Mouse (Mus musculus): Measurements from ENCODE around the gene Fezf2. TPM values are rescaled to one million over a fixed set of nuclear protein-coding genes. Genes with fewer than 3 reads are reported as not detected.

Fezf2 gene
- total RNA-seq, 2 experiments from 2014 or later: not detected

DNA sequence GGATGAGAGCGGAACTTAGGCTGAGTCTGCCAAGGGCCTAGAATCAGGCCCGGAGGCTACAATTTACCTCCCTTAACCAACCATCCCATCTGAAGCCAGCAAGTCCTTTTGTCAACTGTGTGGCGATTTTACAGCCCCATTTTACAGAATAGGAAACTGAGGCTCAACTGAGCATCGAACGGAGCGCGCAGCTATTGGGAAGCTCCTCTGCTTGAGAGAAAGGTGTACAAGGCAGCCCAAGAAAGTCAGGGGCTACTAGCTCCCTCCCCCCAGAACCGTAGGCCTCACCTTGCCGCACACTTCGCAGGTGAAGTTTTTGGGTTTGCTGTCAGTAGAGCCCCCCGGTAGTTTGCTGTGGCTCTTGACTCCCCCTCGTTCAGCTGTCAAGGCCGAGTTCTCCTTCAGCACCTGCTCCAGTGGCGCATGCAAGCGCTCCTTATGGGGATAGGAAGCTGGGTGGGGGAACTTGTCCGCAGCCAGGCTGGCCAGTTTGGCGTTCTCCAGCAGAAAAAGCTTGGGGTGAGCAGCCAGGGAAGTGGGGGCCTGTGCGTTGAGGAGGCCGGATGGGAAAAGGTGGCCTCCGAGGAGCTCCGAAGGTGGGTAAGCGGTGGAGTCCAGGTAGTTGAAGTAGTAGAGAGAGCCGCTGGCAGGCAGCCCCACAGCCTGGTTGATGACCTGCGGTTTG is 3.8 kb downstream of the Fezf2 start:
- DNase-seq (ENCODE audit: low spot score): no peak
- intact Hi-C loops (cut with DNase I): no loop called here

DNA sequence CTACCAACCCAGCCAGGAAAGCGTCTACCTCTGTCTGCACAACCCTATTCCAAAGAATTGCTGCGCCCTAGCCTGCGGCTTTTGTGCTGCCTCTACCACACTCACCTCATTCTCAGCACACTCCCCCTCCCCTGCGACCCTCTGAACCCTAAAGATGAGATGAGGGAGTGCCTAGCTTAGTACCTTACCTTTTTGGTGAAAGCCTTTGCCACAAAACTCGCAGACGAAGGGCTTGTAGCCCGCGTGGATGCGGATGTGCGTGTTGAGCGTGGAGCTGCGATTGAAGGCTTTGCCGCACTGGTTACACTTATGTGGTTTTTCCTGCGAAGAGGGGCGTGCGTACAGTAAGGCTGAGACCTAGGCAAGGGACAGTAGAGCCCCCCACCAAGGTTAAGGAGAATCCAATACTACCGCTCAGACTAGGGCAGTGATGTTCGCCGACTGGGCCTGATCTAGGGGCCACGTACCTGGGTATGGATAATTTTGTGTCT is 4.5 kb downstream of the Fezf2 start:
- intact Hi-C loops (cut with DNase I): no loop called here
- DNase-seq (ENCODE audit: low spot score): no peak

DNA sequence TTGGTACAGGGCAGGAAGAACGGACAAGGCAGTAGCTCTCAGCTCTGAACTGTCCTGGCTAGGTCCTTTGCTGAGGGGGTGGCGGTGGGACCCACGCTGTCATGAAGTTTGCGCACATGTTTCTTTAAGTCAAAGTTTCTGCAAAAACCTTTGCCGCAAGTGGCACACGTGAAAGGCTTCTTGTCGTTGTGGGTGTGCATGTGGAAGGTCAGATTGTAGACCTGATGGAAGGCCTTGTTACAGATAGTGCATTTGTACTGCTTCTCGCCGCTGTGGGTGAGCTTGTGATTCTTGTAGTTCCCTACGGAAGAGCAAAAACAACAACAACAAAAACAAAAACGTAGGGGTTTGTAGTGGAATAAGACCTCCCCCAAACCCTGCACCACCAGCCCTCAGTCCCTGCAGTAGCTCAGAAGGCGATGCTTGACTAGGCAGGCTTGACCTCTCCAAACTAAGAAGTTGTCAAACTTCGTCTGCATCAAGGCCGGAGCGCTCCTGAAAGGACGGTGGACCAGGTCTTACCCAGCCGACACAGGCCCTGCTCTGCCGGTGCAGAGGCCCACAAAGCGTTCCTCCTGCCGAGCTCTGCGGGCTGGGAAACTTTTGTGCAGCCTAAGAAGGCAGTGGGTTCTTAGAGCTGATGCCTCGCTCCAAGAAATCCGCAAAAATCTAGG is 5.4 kb downstream of the Fezf2 start:
- intact Hi-C loops (cut with DNase I): no loop called here
- DNase-seq (ENCODE audit: low spot score): no peak

DNA sequence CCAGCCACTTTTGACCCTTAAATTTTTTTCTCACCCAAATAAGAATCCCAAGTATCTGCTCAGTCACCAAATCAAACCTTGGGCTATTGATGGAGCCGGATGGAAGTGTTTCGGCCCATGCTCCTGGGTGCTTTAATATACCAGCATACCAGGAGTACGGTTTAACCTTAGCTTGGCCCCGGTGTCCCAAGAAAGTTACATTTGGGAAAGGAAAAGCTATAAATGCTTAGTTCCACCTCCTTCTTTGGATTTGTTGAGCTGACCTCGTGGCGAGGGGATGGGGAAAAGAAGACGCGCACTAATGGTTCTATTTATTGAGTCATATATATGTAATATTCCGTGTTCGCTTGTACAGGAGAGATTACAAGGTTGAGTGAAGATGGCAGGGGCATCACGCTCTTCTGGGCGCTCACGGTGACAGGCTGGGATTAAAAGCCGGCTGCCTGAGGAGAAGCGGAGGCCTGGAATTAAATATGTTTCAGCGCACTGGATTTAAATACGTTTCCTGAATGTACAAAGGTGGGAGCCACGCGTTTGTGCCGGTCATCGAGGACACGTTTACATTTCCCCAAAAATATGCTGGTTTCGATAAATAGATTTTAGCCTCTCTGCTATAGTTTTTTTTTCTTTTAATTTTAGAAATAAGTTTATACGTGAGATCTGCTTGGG is 6.1 kb downstream of the Fezf2 start:
- intact Hi-C loops (cut with DNase I): no loop called here
- no peak for DNase-seq (ENCODE audit: low spot score)

DNA sequence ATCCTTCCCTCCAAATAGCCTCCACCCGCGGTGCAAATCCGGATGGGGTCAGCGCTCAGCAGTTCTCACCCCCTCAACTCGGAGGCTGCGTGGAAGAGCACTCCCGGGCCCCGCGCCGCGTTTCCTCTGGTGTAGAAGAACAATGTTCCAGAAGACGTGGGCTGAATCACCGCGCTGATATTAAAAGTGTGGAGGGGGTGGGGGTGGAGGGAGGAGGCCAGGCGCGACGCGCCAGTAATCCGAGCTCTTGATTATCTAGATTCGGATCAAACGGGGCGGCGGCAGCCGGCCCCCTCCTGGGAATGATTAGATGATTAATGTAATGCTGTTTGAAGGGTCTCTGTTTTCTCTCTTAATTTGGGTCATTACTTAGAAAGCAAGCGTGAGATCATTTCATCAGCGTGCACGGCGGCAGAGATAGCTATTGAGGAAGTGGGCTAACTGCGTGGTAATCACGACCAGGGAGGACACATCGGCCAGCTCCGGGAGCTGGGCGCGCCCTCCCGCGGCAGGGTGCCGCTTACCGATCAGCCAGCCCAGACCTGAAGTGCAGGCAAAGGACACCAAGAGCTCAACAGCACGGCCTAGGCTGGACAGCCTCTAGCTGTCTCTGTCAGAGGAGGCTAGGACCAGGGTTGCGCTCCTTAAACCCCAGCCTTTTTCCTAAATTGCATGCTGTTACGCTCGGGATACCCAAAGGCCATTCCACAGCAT is 6.8 kb downstream of the Fezf2 start:
- intact Hi-C loops (cut with DNase I): no loop called here
- no peak for DNase-seq (ENCODE audit: low spot score)

DNA sequence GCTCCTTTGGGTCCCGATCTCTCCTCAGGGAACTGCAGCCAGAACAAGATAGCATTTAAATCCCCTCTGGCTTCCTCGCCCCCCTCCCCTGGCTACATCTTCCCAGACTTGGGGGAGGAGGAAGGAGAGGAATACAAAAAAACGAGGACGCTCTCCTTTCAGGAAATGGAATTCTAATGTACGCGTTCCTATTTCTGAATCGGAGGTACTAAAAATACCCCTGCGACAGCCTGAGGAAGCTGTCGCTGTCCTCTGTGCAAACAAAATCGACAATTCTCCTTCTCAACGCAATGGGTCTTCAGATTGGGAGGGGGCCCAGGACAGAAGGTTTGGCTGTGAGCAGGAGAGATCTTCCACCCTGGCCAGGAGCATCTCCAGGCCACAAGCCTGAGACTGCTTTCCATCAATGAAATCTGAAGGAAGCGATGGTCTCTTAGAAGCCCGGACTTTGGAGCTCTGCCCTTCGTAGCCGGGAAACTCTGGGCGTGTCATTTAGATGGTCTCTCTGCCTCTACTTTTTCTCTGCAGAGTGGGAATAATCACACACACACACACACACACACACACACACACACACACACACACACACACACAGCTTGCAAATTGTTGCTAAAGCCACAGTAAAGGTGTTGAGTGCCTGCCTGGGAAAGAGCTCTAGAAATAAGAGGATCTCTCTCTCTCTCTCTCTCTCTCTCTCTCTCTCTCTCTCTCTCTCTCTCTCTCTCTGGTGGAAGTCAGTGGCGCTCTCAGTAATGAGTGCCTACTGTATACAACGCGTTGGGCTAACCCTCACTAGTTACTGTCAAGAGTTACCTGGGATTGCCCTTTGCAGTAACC is 7.5 kb downstream of the Fezf2 start:
- intact Hi-C loops (cut with DNase I): no loop called here

DNA sequence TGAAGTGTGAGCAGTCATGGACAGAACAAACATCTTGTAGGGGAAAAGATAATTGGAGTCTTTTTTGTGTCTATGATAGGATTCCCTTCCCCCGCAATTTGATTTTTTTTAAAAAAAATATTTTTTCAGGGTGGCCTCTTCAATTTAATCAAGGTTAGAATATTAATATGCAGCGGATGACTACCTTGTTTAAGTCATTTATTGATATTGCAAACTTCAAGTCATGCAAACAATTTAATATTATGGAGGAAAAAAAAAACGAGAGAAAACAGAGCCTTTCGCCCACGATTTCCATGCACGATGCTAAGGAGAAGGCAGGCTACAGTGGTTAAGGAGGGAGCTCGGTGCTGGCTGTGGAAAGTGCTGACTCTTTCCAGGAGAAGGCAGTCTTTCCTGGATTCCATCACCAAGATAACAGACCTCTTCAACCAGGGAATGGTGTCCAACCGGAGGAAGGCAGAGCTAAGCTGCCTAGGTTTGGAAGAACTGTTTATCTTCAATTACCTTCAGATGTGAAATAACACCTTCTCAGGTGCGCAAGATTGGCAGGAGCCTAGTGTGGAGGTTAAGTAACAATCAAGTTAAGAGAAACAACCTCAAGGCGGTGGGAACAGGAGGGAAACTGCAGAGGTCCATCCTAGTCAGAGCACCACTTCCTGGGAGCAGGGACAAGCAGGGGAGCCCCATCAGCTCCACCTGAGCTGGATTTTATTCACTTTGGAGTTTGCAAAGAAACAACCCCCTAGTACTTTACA is 9.0 kb downstream of the Fezf2 start:
- intact Hi-C loops (cut with DNase I): no loop called here
- DNase-seq (ENCODE audit: low spot score): no peak

More for the DNA sequence above, 7.5 kb downstream of the Fezf2 start:
- DNase-seq (ENCODE audit: low spot score): no peak

DNA sequence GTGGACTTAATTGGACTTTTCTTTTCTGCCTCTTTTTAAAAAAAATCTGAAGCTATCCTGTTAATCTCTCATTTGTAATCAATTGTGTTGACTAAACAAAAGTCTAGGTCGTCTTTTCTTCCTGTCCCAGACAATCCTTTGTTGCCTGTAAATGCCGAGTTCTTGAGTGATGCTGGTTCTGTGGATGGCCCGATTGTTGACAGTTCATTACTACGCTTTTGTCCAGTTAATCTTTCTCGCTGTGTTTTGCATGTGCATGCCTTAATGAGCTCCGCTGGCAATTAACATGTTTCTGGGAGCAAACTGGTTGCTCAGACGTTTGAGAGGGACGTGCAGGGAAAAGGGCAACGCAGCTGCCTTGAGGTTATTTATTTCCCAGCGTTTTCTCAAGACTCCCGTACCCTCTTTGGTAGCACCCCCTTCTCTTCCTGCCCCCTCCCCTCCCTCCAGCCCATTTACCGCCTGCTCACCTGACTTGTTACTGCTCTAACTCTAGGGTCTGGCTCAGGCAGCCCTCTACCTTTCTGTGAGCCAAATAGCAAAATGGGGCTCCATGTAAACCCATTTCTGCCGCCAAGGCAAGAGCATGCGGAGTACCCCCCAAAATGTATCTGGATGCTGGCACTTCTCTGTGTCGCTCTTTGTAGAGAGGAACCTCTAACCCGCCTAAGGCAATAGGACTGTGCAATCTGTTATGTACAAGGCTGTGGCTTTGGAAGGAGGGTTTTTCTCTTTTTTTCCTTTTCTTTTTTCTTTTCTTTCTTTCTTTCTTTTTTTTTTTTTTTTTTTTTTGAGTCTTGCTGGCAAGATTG is 9.8 kb downstream of the Fezf2 start:
- intact Hi-C loops (cut with DNase I): no loop called here
- no peak for DNase-seq (ENCODE audit: low spot score)

DNA sequence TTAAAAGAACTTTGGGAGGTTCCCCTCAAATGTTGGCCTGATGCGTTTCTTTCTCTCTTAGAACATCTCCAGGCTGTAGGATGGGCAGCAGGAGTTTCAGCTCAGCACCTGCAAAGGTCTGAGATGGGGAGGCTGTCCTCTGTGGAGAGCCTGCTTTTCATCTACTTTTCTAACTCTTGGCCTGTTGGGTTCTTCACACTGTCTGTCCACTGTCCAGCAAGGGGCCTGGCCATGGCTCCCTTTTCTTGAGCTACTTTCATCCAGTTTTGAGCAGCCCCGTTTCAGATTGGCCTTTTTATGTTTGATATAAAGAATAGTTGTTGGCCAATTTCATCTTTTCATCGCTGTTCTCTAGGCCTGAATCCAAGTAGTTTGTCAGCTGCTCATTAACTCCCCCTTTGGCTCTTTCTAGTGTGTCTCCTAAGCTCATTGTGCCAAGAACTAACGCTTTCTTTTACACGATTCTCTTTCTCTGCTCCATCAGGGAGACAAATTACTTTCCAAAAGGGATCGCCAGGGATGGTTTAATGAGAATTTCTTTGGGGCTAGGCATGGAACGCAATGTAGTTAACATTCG is 10.5 kb downstream of the Fezf2 start:
- DNase-seq (ENCODE audit: low spot score): no peak
- intact Hi-C loops (cut with DNase I): no loop called here

DNA sequence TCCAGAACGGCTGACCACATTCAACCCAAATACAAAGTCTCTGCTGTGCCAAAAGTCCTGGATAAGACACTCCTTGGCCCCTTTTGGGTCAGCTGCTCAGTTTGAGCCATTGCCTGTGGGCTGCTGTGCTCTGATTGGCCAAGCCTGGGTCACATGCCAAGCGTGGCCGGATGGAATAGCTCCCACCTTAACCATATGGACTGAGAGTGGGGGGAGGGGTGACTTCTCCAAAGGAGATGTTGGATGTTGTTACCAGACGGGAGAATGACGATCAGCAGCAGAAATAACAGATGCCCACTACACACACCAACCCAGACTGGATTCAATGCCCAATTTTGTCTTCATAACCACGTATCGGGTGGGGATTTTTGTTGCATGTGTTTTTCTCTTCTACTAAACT is 13.1 kb downstream of the Fezf2 start:
- intact Hi-C loops (cut with DNase I): no loop called here
- DNase-seq (ENCODE audit: low spot score): no peak

DNA sequence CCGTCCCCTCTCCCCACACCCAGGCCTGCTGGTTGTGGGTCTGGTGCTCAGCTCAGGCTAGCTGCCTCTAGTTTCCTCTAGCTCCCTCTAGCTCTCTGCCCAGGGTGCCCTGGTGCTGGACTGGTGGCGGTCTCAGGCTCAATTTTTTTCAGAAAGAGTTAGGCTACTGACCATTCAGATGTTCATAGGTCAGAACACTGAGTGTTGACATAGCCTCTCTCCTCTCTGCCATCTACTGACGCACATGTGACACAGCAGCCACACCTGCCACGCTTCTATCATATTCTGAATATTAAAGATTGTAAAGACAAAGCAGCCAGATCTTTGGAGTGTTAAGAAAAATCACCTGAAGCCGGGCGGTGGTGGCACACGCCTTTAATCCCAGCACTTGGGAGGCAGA is 14.4 kb downstream of the Fezf2 start:
- DNase-seq (ENCODE audit: low spot score): no peak
- intact Hi-C loops (cut with DNase I): no loop called here

DNA sequence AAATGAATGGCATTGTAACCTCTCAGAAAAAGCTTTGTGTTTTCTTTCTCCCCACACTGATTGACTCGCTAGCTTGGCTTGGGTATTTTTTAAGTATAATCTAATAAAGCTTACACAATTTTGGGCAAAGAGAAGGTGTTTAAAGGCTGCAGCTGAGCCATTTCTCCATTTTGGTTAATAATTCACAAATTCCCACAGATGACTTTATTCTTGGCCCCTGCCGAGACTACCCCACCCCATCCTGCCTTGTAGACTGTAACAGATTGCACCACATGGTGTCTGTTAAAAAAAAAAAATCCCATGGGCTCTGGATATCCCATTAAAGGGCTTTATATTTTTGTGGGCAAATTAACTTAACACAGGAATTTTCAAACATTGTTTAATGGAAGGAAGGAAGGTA is 44.9 kb downstream of the Fezf2 start:
- intact Hi-C loops (cut with DNase I): no loop called here

DNA sequence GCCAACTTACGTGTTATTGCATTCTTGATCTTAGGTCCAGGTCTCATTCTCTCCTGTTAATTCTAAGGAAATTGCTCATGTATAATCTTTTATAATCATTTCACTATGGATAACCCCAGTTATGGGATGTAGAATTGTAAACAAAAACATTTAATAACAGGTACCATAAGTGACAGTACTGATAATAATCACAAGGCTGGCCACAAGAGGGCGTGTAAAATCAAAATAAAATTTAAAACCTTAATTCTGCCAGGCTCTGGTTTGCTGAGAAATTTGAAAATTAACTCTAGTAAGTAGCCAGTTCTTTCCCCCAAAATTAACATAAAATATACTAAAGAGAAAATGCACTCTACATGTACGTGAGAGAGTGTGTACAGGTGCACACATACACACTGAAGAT is 47.3 kb downstream of the Fezf2 start:
- no peak for DNase-seq (ENCODE audit: low spot score)
- intact Hi-C loops (cut with DNase I): loop anchor here (2.0 kb wide), 1 partner anchor 230 kb away; no protein-coding TSS in a partner anchor

More for the DNA sequence above, 44.9 kb downstream of the Fezf2 start:
- no peak for DNase-seq (ENCODE audit: low spot score)

DNA sequence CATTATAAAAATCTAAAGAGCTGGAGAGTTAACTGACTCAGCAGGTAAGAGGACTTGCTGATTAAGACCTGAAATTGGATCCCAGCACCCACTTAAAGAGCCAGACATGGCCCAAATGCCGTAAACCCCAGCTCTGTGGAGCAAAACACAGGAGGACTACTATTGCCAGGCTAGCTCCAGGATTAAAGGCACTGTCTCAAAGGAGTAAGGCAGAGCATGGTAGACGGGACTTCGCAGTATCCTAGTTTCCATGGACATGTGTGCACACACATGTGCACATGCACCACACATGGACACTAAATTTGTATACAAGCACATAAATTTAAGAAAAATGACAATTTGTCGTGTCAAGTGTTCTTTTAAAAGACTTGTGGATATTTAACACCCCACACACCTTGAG is 47.7 kb downstream of the Fezf2 start:
- intact Hi-C loops (cut with DNase I): loop anchor here (2.0 kb wide), 1 partner anchor 231 kb away; no protein-coding TSS in a partner anchor
- no peak for DNase-seq (ENCODE audit: low spot score)

DNA sequence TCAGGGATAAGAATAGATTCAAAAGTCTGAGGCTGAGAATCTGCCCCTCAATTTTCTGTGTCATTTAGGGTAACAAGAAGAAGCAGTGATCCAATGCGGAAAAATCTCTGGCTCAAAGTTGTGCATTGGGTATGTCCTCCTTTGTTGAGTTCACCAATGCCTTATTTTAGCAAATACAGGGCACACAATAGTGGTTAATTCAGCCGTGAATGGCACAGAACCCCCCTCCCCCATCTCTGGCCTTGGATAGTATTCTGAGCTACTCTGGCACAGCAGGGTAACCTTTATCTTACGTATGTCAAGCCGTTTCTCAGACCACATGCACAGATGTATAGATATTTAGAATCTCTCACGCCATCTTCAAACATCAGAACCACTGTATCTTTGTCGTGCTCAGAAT is 48.3 kb downstream of the Fezf2 start:
- no peak for DNase-seq (ENCODE audit: low spot score)
- intact Hi-C loops (cut with DNase I): loop anchor here (2.0 kb wide), 1 partner anchor 231 kb away; no protein-coding TSS in a partner anchor

DNA sequence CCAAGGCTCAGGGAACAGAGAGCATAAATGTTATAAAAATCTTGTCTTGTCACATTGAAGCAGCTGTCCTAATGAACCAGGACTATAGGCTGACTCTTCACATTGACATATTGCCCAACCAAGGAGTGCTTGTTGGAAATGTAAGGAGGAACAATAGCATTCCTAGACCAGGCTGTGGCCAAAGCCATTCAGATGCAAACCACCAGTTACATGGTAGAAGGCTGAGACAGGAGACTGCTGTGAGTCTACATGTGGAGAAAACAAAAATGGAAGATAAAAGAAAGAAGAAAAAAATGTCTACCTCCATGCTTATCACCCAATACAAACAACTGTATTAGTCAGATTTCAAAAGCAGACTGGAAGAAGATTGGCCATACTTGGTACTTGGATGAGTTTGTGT is 48.8 kb downstream of the Fezf2 start:
- no peak for DNase-seq (ENCODE audit: low spot score)
- intact Hi-C loops (cut with DNase I): no loop called here

DNA sequence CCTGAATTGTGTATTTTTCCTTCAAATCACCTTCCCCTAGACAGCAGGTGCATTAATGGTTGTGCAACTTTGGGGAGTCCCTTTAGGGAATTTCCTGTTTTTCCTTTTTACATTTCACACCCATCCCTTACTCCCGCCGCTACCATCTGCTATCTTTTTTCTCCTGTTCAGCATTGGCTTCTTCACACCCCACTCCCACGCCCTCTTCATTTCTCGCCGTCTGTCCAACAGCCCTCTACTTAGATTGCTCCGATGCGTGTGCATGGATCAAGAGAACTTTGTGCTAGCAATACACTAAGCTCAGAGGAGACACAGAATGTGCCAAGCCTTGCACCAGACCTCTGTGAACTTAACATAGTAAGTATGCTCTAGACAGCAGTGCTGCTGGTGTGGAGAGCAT is 51.6 kb downstream of the Fezf2 start:
- no peak for DNase-seq (ENCODE audit: low spot score)
- intact Hi-C loops (cut with DNase I): no loop called here
